Mouse (Mus musculus) liver, embryonic 14.5 days (tissue): Measurements from ENCODE around the gene Lrba.

Experiments used
- CTCF ChIP-seq: IDR thresholded peaks from 2 replicates; pipeline ENCODE4 v1.5.1; 2016; ENCODE audit warnings: antibody characterized with exemption, low read depth, control low read depth
- EP300 ChIP-seq: IDR thresholded peaks from 2 replicates; pipeline ENCODE4 v1.6.1; 2016; ENCODE audit warnings: antibody characterized with exemption, low read depth

- TF ChIP-seq CTCF (no peak), EP300 (no peak)
These were observed 596.9 kb downstream of the Lrba start for GRCm38 (mm10) chr3:86821383-86821782.
